Mouse (Mus musculus) layer of hippocampus, postnatal 25 days (tissue): Measurements from ENCODE around the gene Il11ra2. TPM values are rescaled to one million over a fixed set of nuclear protein-coding genes. Genes with fewer than 3 reads are reported as not detected.
"Not testable (repeated sequence)": the region's sequence is repeated elsewhere in the genome, so short reads cannot be mapped to it uniquely, and the experiment has no call there.

Source experiments
- DNase-seq, 2 experiments: peaks; one replicate each; pipeline ENCODE4 v3.0.0; 2022; ENCODE audit warnings: mixed read lengths in 2 of 2, low spot score in 1 of 2; ENCODE audit errors: extremely low spot score in 1 of 2
- total RNA-seq, 2 experiments: library from RNA; stranded (reverse); gene quantifications; 2 replicates each; pipeline ENCODE4 v1.2.3; 2021

The Il11ra2 gene
- total RNA-seq, result under 1 TPM in 1 of 2 experiments, not detected in 1; 0.47 TPM

GRCm38 (mm10) chr4:42661793-42662192 lies at the start of gene Il11ra2:
TSS of gene Il11ra2 (minus strand) at chr4:42661893.
- DNase-seq, result not testable (repeated sequence)

- DNase-seq, result not testable (repeated sequence)
Measured at GRCm38 (mm10) chr4:42682183-42682524, 20.5 kb upstream of the Il11ra2 start.

DNA sequence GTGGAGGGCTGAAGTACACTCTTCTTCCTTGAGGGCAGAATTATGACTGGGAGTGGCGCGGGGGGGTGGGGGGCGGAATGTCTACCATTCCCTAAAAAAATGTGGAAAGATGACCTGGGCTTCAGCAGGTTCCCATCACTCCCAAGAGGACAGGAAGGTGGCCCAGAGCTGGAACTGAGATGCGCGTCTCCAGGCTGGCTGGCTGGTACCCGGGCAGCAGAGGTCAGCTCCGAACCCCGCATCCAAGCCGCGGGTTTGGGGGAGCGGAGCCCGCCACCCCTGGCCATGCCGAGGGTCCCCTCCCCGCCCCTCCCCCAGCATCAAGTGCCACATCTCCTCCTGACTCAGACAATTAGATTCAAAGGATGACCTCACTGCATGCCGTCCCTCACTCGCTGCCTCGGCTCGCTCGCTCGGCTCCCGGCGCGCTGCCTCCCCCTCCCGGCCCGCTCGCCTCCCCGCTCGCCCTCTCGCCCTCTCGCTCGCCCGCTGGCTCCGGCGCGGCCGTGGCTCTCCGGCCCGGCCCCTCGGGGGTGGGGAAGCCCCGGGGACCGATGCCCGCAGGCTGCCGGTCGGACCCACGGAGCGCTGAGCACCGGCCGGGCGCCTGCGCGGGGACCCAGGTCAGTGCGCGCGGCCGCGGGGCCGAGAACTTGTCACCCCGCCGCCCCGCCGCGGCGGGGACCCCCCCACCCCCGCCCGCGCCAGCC lies 19.9 kb upstream of the Il11ra2 start:
- not testable (repeated sequence) for DNase-seq

DNA sequence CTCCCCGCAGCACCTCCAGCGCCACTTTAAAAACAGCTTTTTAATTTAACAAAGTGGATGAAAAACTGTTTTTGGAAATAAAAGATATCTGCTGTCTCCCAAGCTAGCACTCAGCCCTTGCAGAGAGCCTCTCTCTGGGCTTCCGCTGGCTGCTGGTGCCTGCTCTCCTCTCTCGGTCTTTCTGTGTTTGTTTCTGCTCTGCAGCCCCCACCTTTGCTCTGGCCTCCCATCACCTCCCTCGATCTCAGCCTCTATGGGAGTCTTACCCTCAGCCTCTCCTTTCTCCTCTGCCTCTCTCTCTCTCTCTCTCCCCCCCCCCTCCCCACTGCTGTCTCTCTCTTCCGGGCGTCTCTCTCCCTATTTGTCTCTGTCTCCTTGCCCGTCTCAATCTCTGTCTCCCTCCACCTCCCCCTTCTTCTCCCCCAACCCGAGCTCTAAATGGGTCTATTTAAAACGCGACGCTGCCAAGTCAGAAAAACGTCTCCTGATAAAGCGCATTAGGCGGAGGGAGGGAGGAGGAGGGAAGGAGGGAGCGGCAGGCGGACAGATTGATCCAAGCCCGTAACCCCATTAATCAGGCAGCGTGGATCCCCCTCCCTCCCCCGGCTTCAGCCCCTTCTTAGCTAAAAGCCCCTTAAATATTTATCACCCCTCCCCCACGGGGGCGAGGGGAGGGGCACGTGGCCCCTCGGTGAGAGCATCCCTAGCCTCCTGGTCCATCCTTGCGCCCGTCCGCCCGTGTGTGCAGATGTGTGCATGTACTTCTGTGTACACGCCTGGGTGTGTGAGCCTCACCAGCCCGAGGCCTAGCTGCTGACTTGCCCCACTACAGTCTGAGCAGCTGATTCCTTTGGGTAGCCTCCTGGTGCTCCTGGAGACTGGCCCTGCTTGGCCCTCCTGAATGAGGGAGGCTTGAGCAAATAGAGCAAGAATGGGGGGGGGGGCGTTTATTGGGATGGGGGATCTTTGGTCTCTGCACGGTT lies 19.0 kb upstream of the Il11ra2 start:
- not testable (repeated sequence) for DNase-seq

- not testable (repeated sequence) for DNase-seq
Measured at GRCm38 (mm10) chr4:42679365-42679764, 17.7 kb upstream of the Il11ra2 start.

- DNase-seq, result not testable (repeated sequence)
Measured at GRCm38 (mm10) chr4:42675415-42675814, 13.7 kb upstream of the Il11ra2 start.

DNA sequence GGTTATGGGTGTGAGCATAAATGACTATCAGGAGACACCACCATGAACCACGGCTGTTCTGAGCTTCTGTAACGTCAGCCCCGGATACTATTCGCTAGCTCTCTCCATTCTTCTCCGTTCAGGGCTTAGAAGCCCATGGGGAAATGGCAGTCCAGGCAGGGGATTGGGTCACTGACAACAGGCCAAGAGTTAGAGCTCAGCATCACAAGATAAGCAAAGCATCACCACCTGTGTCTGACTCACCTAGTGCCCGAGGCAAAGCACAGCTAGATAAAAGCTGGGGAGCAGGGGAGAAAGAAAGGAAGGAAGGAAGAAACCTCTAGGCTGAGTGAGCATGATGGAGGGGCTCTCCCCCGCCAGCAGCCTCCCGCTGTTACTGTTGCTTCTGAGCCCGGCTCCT lies 6.7 kb downstream of the Il11ra2 start, which contains the start of gene Ccl27b:
Gene Ccl27b, plus strand, starts transcription at position 301 of the 400 bp plus-strand sequence.
- not testable (repeated sequence) for DNase-seq

GRCm38 (mm10) chr4:42629419-42629818 lies 32.3 kb downstream of the Il11ra2 start, which contains the start of gene Gm2564:
TSS of gene Gm2564 (plus strand) at chr4:42629719.
- DNase-seq, result not testable (repeated sequence)

DNA sequence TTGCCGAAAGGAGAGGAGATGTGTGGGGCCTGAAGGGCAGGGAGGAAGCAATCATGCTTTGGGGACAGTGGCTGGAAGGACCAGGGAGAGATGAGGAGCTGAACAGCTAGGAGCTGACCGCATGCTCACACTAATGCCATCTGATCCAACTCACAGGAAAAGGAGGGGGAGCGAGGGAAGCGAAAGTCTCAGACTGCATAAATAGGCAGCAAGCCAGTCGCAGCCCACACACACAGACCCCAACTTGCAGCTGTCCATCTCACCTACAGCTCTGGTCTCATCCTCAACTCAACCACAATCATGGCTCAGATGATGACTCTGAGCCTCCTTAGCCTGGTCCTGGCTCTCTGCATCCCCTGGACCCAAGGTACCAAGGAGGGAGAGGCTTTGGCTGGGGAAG lies 49.8 kb downstream of the Il11ra2 start, which contains the start of gene Gm10591:
Gene Gm10591, plus strand, starts transcription at position 301 of the 400 bp plus-strand sequence.
- not testable (repeated sequence) for DNase-seq

Other genes with a start within 250 kb of the Il11ra2 start
- not detected for gene Gm21586, start 222.5 kb downstream of the Il11ra2 start, total RNA-seq
- 1 to 10 TPM; 2.1 to 2.8 TPM for gene Gm2163, start 195.1 kb downstream of the Il11ra2 start, total RNA-seq
- under 1 TPM in 1 of 2 experiments, not detected in 1; 0.52 TPM for gene Fam205a2, start 133.7 kb downstream of the Il11ra2 start, total RNA-seq
- gene Gm10591, start 49.7 kb downstream of the Il11ra2 start, total RNA-seq, result not detected
- 10 to 100 TPM; 12.3 to 13.7 TPM for gene Gm2564, start 32.2 kb downstream of the Il11ra2 start, total RNA-seq
- 1 to 10 TPM in 1 of 2 experiments, not detected in 1; 6.1 TPM for gene Ccl27b, start 6.6 kb downstream of the Il11ra2 start, total RNA-seq
- gene 4930578G10Rik, start 73.7 kb upstream of the Il11ra2 start, total RNA-seq, result 1 to 10 TPM in 1 of 2 experiments, under 1 TPM in 1; 0.49 to 2.7 TPM
- under 1 TPM in 1 of 2 experiments, not detected in 1; 0.86 TPM for gene Ccl19, start 94.7 kb upstream of the Il11ra2 start, total RNA-seq
- gene Ccl21a, start 112.1 kb upstream of the Il11ra2 start, total RNA-seq, result not detected
- under 1 TPM; 0.12 to 0.20 TPM for gene Fam205a1, start 192.0 kb upstream of the Il11ra2 start, total RNA-seq
- under 1 TPM; 0.64 to 0.80 TPM for gene Gm12394, start 194.9 kb upstream of the Il11ra2 start, total RNA-seq
- gene Fam205c, start 212.3 kb upstream of the Il11ra2 start, total RNA-seq, result under 1 TPM; 0.64 to 0.87 TPM